ENCODE assay signal across 8 mouse cellular contexts in the genomic region with DNA sequence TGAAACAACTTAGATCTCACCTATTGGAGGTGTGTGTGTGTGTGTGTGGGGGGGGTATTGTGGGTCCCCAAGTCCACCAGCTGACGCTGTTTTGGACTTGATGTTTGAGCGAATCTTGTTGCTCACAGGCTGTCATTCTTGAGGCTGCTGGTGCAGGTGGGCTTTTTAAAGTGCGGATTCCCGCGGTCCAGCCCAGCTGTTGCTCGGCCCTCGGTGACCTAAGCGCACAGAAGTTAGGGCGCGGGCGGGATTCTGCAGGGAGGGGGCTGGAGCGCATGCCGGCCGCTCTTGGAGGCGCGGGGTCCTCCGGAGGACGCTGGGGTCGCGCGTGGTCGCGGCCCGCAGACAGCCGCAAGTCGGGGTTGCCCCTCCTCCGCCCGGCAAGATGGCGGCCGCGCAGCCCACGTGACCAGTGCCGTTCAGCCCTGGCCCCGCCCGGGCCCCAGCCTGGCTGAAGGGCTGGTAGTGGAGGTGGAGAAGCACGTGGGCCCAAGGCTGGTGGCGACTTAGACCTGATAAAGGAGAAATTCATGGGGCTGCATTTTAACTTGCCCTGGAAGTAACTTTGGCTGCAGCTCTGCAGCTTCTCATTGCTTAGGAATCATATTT. TPM values are rescaled to one million over a fixed set of nuclear protein-coding genes. Genes with fewer than 3 reads are reported as not detected.
DNase-seq lines count a peak whose midpoint lies in the region; ATAC-seq lines count a peak whose summit lies in the region.

No protein-coding gene starts in this region.

- DNase-seq in MN1 (ENCODE audit: low spot score) = peak; percentile 88
- DNase-seq in cerebellum, adult 9-10 months = peak; percentile 85
- peak; percentile 58 to 82 for DNase-seq in frontal cortex, adult 2 months (ENCODE audit: extremely low spot score in 1 of 2, low spot score in 1 of 2)
- peak; percentile 90 for DNase-seq in hindbrain, embryonic 11.5 days (ENCODE audit: low spot score)
- DNase-seq in layer of hippocampus, postnatal 14 days (ENCODE audit: low spot score in 2 of 2) = peak; percentile 81
- peak; percentile 91 for DNase-seq in lung, postnatal 10 days
- peak; percentile 68 for DNase-seq in ovary, postnatal 14 days (ENCODE audit: low spot score)
- DNase-seq in thymus, postnatal 10 days (ENCODE audit: low spot score in 2 of 2) = peak; percentile 79 to 80

- H3K4me1 ChIP-seq in hindbrain, embryonic 11.5 days (replicated peaks; ENCODE audit: control insufficient read depth, insufficient read depth, low read length) = no peaks in the 10 kb centered on the region

- no peaks in the 10 kb centered on the region for H3K9me3 ChIP-seq in hindbrain, embryonic 11.5 days (ENCODE audit: control insufficient read depth, low read length)

- no peak overlapping the region for H3K27ac ChIP-seq in hindbrain, embryonic 11.5 days (ENCODE audit: low read depth, low read length)

- 0% methylated on average over 37 of the region's 37 CpGs for WGBS in hindbrain, embryonic 11.5 days

- no peaks in the 10 kb centered on the region for H3K36me3 ChIP-seq in hindbrain, embryonic 11.5 days (ENCODE audit: control insufficient read depth, insufficient read depth, low read length)

- H3K4me3 ChIP-seq in hindbrain, embryonic 11.5 days (ENCODE audit: low read depth, low read length) = peak overlapping the region; percentile 61

- H3K27me3 ChIP-seq in hindbrain, embryonic 11.5 days (ENCODE audit: control insufficient read depth, insufficient read depth, low read length) = no peaks in the 10 kb centered on the region

- peak; percentile 77 for ATAC-seq in hindbrain, embryonic 11.5 days (ENCODE audit: low FRiP score)

- H3K4me2 ChIP-seq in hindbrain, embryonic 11.5 days (replicated peaks; ENCODE audit: low read depth, low read length) = peak overlapping the region; percentile 62

- peak overlapping the region; percentile 57 for H3K9ac ChIP-seq in hindbrain, embryonic 11.5 days (ENCODE audit: low read depth, low read length)

RNA-seq across cellular contexts. Expression of gene Zcchc2, which starts 3.5 kb away (rescaled TPM):
- 16.7 TPM in 2 replicates for polyA plus RNA-seq in frontal cortex, adult 2 months (2012; rRNA removed)
- polyA plus RNA-seq in hindbrain, embryonic 11.5 days (2014; fragmentation: Nextera tagmentation; extraction: Ambion mirVana) = 2.3 and 2.9 TPM in 2 replicates
- 10 to 100 TPM; 17.7 to 19.1 TPM for total RNA-seq in layer of hippocampus, postnatal 14 days (2021)
